Mouse (Mus musculus): Measurements from ENCODE around the gene Ttyh3.
A peak's percentile ranks its signal among the peaks of the same experiment; 100 is the strongest.

Ttyh3 gene

DNA sequence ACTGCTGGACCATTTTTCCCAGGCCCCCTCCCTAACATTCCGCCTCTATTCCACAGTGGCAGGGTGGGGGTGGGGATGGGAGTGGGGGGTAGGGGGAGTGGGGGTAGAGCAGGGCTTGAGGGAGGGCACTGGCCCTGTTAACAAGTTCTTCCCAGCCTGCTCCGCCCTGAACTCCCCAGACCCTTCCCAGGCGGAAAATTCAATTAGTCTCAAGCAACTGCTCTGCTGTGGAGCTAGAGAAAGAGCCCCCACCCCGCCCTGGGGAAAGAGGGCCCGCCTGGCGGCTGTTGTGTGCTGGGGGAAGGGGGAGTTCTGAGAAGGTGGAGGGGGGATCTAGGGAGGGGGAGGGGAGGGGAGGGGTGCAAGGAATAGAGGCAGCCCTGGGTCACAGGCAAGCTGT, 69.1 kb downstream of the Ttyh3 start:
- DNase-seq (ENCODE audit: low spot score in 2 of 2): no peak

- DNase-seq (ENCODE audit: low spot score in 2 of 2): no peak
These were observed 69.6 kb downstream of the Ttyh3 start for GRCm38 (mm10) chr5:140579221-140579620.

DNA sequence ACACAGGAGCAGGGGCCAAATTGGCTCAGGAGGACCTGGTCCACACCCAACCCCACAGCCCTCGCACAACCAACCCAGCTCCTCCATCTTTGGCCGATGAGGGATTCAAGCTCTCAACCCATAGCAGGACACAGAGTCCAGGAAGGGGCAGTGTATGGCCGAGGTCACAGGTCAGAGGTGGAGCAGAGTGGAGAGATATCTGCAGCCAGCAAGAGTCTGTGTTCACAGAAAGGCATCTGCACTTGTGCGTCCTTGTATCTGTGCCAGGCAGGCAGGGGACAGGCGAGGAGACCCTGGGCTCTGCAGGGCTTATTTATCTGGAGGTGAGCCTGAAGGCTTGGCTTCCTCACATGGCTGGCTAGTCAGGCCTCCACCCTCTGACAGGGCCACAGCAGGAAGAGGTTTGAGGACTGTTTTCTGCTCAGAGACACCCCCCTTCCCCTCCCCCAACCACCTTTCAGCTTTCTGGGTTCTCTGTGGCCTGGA, 73.4 kb downstream of the Ttyh3 start:
- DNase-seq (ENCODE audit: low spot score in 2 of 2): peak; percentile 75 to 79

DNA sequence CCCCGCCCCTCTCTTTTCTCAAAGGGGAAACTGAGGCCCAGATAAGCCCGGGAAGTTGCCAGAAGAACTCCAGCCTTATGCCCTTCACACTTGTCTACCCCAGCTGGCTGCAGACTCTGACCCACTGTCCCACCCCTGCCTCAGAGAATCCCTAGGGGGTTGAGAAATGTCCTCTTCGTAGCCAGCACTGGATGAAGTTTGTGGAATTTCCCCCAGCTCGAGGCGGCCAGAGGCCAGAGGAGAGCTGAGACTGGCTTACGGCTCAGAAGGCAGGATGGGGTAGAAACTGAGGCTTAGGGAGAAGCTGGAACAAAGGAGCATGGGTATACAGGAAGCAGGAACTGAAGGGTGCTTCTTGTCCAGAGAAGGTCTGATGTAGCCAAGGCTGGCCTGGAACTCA, 76.2 kb downstream of the Ttyh3 start:
- no peak for DNase-seq (ENCODE audit: low spot score in 2 of 2)

GRCm38 (mm10) chr5:140571673-140572072, 77.2 kb downstream of the Ttyh3 start:
- DNase-seq (ENCODE audit: low spot score in 2 of 2): no peak

DNA sequence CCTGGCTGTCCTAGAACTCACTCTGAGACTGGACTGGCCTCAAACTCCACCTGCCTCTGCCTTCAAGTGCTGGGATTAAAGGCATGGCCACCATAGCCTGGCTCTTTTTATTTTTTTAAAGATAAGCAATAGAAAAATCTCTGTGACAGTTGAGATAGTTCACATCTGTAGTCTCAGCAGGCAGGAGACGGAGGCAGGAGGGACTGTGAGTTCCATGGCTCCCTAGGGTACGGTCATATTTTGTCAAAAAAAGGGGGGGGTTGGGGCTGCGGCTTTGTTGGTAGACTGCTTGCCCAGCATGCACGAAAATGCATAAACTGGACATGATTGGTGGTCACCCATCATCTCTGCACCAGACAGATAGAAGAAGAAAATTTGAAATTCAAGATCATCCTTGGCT, 77.6 kb downstream of the Ttyh3 start:
- no peak for DNase-seq (ENCODE audit: low spot score in 2 of 2)

All from spleen, postnatal 36 days (tissue).